Mouse (Mus musculus) forebrain, embryonic 10.5 days (tissue): Measurements from ENCODE around the gene Dnmbp. TPM values are rescaled to one million over a fixed set of nuclear protein-coding genes. Genes with fewer than 3 reads are reported as not detected.

Experiments used
- DNase-seq: peaks from one replicate; pipeline ENCODE4 v3.0.0-alpha.2; 2017; ENCODE audit warnings: low spot score; ENCODE audit errors: extremely low spot score
- H3K27ac ChIP-seq: fragments of 300-500 bp; sonication (generic); 2 replicates; pipeline ENCODE4 v1.5.1; 2016; ENCODE audit warnings: mild to moderate bottlenecking
- H3K27me3 ChIP-seq: fragments of 300-500 bp; sonication (generic); 2 replicates; pipeline ENCODE4 v1.6.1; 2016; ENCODE audit warnings: mild to moderate bottlenecking; ENCODE audit not compliant: poor library complexity, severe bottlenecking
- H3K36me3 ChIP-seq: fragments of 300-500 bp; sonication (generic); replicated peaks from 2 replicates; pipeline ENCODE4 v1.6.1; 2016; ENCODE audit warnings: mild to moderate bottlenecking, moderate library complexity
- H3K4me1 ChIP-seq: fragments of 300-500 bp; sonication (generic); 2 replicates; pipeline ENCODE4 v1.6.1; 2016
- H3K4me3 ChIP-seq: fragments of 300-500 bp; sonication (generic); 2 replicates; pipeline ENCODE4 v1.5.1; 2016; ENCODE audit warnings: mild to moderate bottlenecking, moderate library complexity
- H3K9me3 ChIP-seq: fragments of 300-500 bp; sonication (generic); 2 replicates; pipeline ENCODE4 v1.6.1; 2016; ENCODE audit warnings: mild to moderate bottlenecking, moderate library complexity
- WGBS: fragments of 180-500 bp; shearing (Covaris S2); methylation state at CpG from one replicate; pipeline ENCODE4 v1.1.7; 2016; 5-methylcytosine and 5-hydroxymethylcytosine counted together
- polyA plus RNA-seq: library from polyadenylated mRNA; unstranded; fragments of >200 nt; fragmentation: Nextera tagmentation; extraction: Ambion mirVana; gene quantifications from 2 replicates; pipeline ENCODE4 v1.2.1, GENCODE M21; 2016

The Dnmbp gene
- polyA plus RNA-seq: 17.6 and 18.4 TPM in 2 replicates

- no peaks in the 10 kb centered on the region for H3K36me3 ChIP-seq
- 4% methylated on average over 88 of the region's 94 CpGs for WGBS
- peak; percentile 80 for DNase-seq
- H3K27ac ChIP-seq: peak within 1 kb of the TSS; percentile 87
- no peaks in the 10 kb centered on the region for H3K9me3 ChIP-seq
- H3K27me3 ChIP-seq: peaks cover 12% of the 10 kb centered on the region
- peaks cover 33% of the 10 kb centered on the region for H3K4me1 ChIP-seq
- peak within 1 kb of the TSS; percentile 83 for H3K4me3 ChIP-seq
These were observed at the start of gene Dnmbp for GRCm38 (mm10) chr19:43939769-43940689. Dnmbp (minus strand) TSS chr19:43940191.

DNA sequence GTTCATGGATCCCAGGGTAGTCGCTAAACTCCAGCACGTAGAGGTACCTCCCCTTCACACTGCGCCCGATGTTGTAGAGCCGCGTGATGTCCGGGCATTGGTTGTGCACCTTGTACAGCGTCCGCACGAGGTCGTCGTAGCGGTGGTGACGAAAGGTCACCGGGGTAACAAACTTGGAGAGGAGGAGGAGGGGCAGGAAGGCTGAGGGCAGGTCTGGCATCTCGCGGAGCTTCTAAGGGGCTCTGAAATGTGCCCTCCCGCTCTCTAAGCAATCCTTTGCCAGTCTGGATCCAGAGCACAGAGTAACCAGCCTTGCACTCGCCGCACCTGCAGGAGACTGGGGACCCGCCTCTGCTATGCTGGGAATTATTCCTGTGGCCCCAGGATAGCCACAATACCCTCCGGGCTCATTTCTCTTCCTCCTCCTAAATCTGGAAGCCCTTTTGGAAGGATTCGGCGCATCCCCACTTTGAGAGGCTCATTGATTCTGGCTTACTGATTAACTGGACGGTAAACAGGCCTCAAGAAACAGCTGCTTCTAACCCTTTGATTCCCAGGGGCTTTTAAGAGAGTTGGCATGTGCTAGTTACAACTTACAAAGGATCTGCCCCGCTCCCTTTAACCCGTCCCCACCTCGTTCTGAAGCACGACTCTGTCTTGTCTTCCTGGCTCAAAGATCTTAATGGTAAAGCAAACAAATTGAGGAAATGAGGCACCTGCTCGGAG, 46.2 kb upstream of the Dnmbp start, which contains the start of gene Cpn1:
Cpn1 (minus strand) TSS at position 488 of the 726 bp plus-strand sequence.
- H3K4me3 ChIP-seq: peak within 1 kb of the TSS; percentile 33
- H3K4me1 ChIP-seq: peaks cover 14% of the 10 kb centered on the region
- no peaks in the 10 kb centered on the region for H3K36me3 ChIP-seq
- H3K27me3 ChIP-seq: peaks cover 26% of the 10 kb centered on the region
- no peaks in the 10 kb centered on the region for H3K9me3 ChIP-seq
- H3K27ac ChIP-seq: peak within 1 kb of the TSS; percentile 16; the same call in 1 of the 2 replicates
- DNase-seq: no peak
- WGBS: 14% methylated on average over 30 of the region's 30 CpGs

DNA sequence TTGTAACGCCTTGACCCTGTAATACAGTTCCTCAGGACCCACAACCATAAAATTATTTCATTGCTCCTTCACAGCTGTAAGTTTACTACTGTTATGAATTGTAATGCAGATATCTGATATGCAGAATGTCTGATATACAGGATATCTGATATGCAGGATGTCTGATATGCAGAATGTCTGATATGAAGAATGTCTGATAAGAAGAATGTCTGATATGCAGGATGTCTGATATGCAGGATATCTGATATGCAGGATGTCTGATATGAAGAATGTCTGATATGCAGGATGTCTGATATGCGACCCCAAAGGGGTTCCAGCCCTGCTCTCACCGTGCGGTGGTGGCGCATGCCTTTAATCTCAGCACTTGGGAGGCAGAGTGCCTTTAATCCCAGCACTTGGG, 42.0 kb upstream of the Dnmbp start:
- Histone ChIP-seq H3K27ac (no peak overlapping the region), H3K4me1 (peaks cover 14% of the 10 kb centered on the region), H3K36me3 (no peaks in the 10 kb centered on the region), H3K4me3 (no peak overlapping the region), H3K9me3 (no peaks in the 10 kb centered on the region), H3K27me3 (peaks cover 21% of the 10 kb centered on the region)
- 96% methylated on average over 5 of the region's 5 CpGs for WGBS
- DNase-seq: no peak

DNA sequence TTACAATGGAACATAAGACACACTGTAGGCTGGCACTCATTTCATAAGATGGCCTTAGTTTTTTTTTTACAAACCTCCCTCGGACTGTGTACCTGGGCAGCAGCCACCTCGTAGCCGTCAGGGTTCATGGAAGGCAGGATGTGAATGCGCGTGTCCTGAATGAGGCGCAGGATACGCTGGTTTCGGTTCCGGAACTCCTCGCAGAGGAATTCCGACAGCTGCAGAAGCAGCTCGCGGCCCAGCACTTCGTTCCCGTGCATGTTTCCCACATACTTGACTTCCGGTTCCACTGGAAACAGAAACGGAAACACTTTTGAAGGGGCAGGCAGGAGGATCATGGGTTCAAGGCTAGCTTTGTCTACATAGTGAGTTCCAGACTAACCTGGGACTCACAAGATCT, 40.7 kb upstream of the Dnmbp start:
- H3K36me3 ChIP-seq: no peaks in the 10 kb centered on the region
- WGBS: 96% methylated on average over 17 of the region's 17 CpGs
- no peaks in the 10 kb centered on the region for H3K9me3 ChIP-seq
- H3K4me1 ChIP-seq: peaks cover 6% of the 10 kb centered on the region
- peaks cover 9% of the 10 kb centered on the region for H3K27me3 ChIP-seq
- no peak for DNase-seq
- no peak overlapping the region for H3K27ac ChIP-seq
- no peak overlapping the region for H3K4me3 ChIP-seq

DNA sequence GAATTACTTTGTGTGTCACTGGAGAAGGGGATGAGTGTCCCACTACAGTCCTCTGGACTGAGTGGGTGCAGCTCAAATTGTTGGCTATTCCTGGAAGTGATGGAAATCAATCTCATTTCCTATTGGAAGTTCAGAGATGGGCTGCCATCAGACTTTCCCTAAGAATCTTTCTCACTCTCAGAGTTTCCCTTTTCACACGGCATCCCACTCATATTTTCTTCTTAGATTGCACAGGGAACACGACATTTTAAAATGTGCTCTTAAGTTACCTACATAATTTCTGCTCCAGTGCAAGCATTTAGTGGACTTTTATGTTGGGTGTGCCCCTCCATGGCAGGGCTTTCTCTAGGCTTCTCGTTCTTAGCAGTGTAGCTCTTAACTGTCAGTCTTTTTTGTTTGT, 37.8 kb upstream of the Dnmbp start:
- Histone ChIP-seq H3K36me3 (no peaks in the 10 kb centered on the region), H3K4me3 (no peak overlapping the region), H3K4me1 (no peaks in the 10 kb centered on the region), H3K27ac (no peak overlapping the region), H3K9me3 (no peaks in the 10 kb centered on the region), H3K27me3 (no peaks in the 10 kb centered on the region)
- no peak for DNase-seq
- WGBS: 88% methylated on average over 3 of the region's 3 CpGs

GRCm38 (mm10) chr19:43976661-43977060, 36.7 kb upstream of the Dnmbp start:
- Histone ChIP-seq H3K36me3 (no peaks in the 10 kb centered on the region), H3K27ac (no peak overlapping the region), H3K27me3 (no peaks in the 10 kb centered on the region), H3K4me3 (no peak overlapping the region), H3K9me3 (no peaks in the 10 kb centered on the region), H3K4me1 (no peaks in the 10 kb centered on the region)
- WGBS: 82% methylated on average over 6 of the region's 6 CpGs
- no peak for DNase-seq

GRCm38 (mm10) chr19:43974221-43974620, 34.2 kb upstream of the Dnmbp start:
- Histone ChIP-seq H3K36me3 (no peaks in the 10 kb centered on the region), H3K27me3 (no peaks in the 10 kb centered on the region), H3K9me3 (no peaks in the 10 kb centered on the region), H3K4me3 (no peak overlapping the region), H3K4me1 (no peaks in the 10 kb centered on the region), H3K27ac (no peak overlapping the region)
- 86% methylated on average over 6 of the region's 6 CpGs for WGBS
- DNase-seq: no peak

- Histone ChIP-seq H3K9me3 (no peaks in the 10 kb centered on the region), H3K4me3 (no peak overlapping the region), H3K27me3 (no peaks in the 10 kb centered on the region), H3K4me1 (peaks cover under 1% of the 10 kb centered on the region; the same call in 1 of the 2 replicates), H3K27ac (no peak overlapping the region), H3K36me3 (no peaks in the 10 kb centered on the region)
- no peak for DNase-seq
- 92% methylated on average over 9 of the region's 9 CpGs for WGBS
These were observed 33.7 kb upstream of the Dnmbp start for GRCm38 (mm10) chr19:43973711-43974110.

GRCm38 (mm10) chr19:43972129-43972528, 32.1 kb upstream of the Dnmbp start:
- Histone ChIP-seq H3K27me3 (no peaks in the 10 kb centered on the region), H3K4me1 (peaks cover 12% of the 10 kb centered on the region), H3K36me3 (no peaks in the 10 kb centered on the region), H3K4me3 (no peak overlapping the region), H3K27ac (no peak overlapping the region), H3K9me3 (no peaks in the 10 kb centered on the region)
- DNase-seq: no peak
- 96% methylated on average over 8 of the region's 8 CpGs for WGBS

- Histone ChIP-seq H3K27me3 (peaks cover 8% of the 10 kb centered on the region; the same call in 1 of the 2 replicates), H3K4me1 (peaks cover 16% of the 10 kb centered on the region), H3K36me3 (no peaks in the 10 kb centered on the region), H3K27ac (0 out of 2 replicates have a peak overlapping the region, but pooled peaks have one; percentile 7), H3K4me3 (no peak overlapping the region), H3K9me3 (no peaks in the 10 kb centered on the region)
- no peak for DNase-seq
- 58% methylated on average over 10 of the region's 11 CpGs for WGBS
These were observed 28.5 kb upstream of the Dnmbp start for GRCm38 (mm10) chr19:43968436-43969026.

GRCm38 (mm10) chr19:43966481-43966880, 26.5 kb upstream of the Dnmbp start:
- Histone ChIP-seq H3K27ac (no peak overlapping the region), H3K4me1 (peaks cover 18% of the 10 kb centered on the region), H3K9me3 (no peaks in the 10 kb centered on the region), H3K4me3 (no peak overlapping the region), H3K36me3 (no peaks in the 10 kb centered on the region), H3K27me3 (peaks cover 8% of the 10 kb centered on the region; the same call in 1 of the 2 replicates)
- no peak for DNase-seq
- 81% methylated on average over 2 of the region's 2 CpGs for WGBS

- H3K4me3 ChIP-seq: no peak overlapping the region
- H3K4me1 ChIP-seq: peaks cover 18% of the 10 kb centered on the region
- H3K9me3 ChIP-seq: peaks cover 3% of the 10 kb centered on the region; the same call in 1 of the 2 replicates
- WGBS: 90% methylated on average over 11 of the region's 11 CpGs
- H3K27ac ChIP-seq: no peak overlapping the region
- DNase-seq: no peak
- H3K27me3 ChIP-seq: peaks cover 8% of the 10 kb centered on the region; the same call in 1 of the 2 replicates
- H3K36me3 ChIP-seq: no peaks in the 10 kb centered on the region
These were observed 25.6 kb upstream of the Dnmbp start for GRCm38 (mm10) chr19:43965496-43966085.
